Mouse (Mus musculus) G1E (cell line): ENCODE results near the gene Acad12.

Source experiments
- CTCF ChIP-seq: IDR thresholded peaks from 2 replicates; pipeline ENCODE4 v1.5.1; 2012; ENCODE audit warnings: low read depth, low read length, inconsistent platforms, mixed read lengths
- GATA1 ChIP-seq: IDR thresholded peaks from 2 replicates; pipeline ENCODE4 v1.6.1; 2012; ENCODE audit warnings: borderline replicate concordance, low read length, inconsistent platforms, mixed read lengths
- TAL1 ChIP-seq: conservative IDR thresholded peaks from 2 replicates; pipeline ENCODE4 v1.6.1; 2012; ENCODE audit warnings: low read depth, low read length, inconsistent platforms, mixed read lengths

GRCm38 (mm10) chr5:121594714-121595313, 23.9 kb downstream of the Acad12 start:
- no peak for TF ChIP-seq GATA1
- TF ChIP-seq CTCF, result no peak
- no peak for TF ChIP-seq TAL1
